Mouse (Mus musculus): ENCODE measurements at regions not wholly inside any gene's neighbourhood (a gene's known extent, or its start where the extent isn't known, plus 50 kb on each side); places are given as distances from the start of the nearest gene placed in this dataset.

- TF ChIP-seq POLR2A (IDR thresholded peaks at IDR 0.05; ENCODE audit: borderline replicate concordance, extremely low read depth, insufficient read depth, insufficient read length, poor library complexity, severe bottlenecking) (no peak), CTCF (IDR thresholded peaks at IDR 0.05; ENCODE audit: borderline replicate concordance, extremely low read depth, insufficient read depth, insufficient read length) (no peak)
Measured at GRCm38 (mm10) chr11:63761561-63761960, 160.5 kb downstream of the Hs3st3b1 start.

Data from brain, embryonic 14.5 days (tissue).